Mouse (Mus musculus) testis, adult 2 months (tissue): ENCODE data around the gene Kbtbd7. TPM values are rescaled to one million over a fixed set of nuclear protein-coding genes. Genes with fewer than 3 reads are reported as not detected.

Experiments used
- H3K27ac ChIP-seq: fragments of 200-500 bp; 2 replicates; pipeline ENCODE4 v1.5.1; 2012; ENCODE audit warnings: low read depth, low read length; ENCODE audit not compliant: control insufficient read depth, insufficient read depth
- H3K27me3 ChIP-seq: fragments of 200-500 bp; 2 replicates; pipeline ENCODE4 v1.6.1; 2012; ENCODE audit warnings: mild to moderate bottlenecking, low read length, moderate library complexity; ENCODE audit not compliant: control insufficient read depth, insufficient read depth
- H3K36me3 ChIP-seq: fragments of 200-500 bp; 2 replicates; pipeline ENCODE4 v1.6.1; 2012; ENCODE audit warnings: mild to moderate bottlenecking, low read length; ENCODE audit not compliant: control insufficient read depth, insufficient read depth
- H3K4me1 ChIP-seq: fragments of 200-500 bp; 2 replicates; pipeline ENCODE4 v1.6.1; 2012; ENCODE audit warnings: low read length; ENCODE audit not compliant: control insufficient read depth, insufficient read depth
- H3K4me3 ChIP-seq: fragments of 200-500 bp; 2 replicates; pipeline ENCODE4 v1.5.1; 2012; ENCODE audit warnings: low read depth, mild to moderate bottlenecking, low read length, moderate library complexity, mixed read lengths; ENCODE audit not compliant: control insufficient read depth
- CTCF ChIP-seq: fragments of 200-500 bp; IDR thresholded peaks from 2 replicates; pipeline ENCODE4 v1.5.1; 2012; ENCODE audit warnings: low read depth, mild to moderate bottlenecking, inconsistent platforms, low read length, moderate library complexity; ENCODE audit not compliant: control insufficient read depth, insufficient read depth, insufficient replicate concordance
- POLR2A ChIP-seq: fragments of 200-500 bp; IDR thresholded peaks from 2 replicates; pipeline ENCODE4 v1.6.1; 2012; ENCODE audit warnings: low read depth, mild to moderate bottlenecking, inconsistent platforms, low read length, moderate library complexity; ENCODE audit not compliant: control insufficient read depth
- polyA plus RNA-seq: library from polyadenylated mRNA; depleted of rRNA; stranded (reverse); fragments of >200 nt; gene quantifications from 2 replicates; pipeline ENCODE4 v1.2.3, GENCODE M21; 2012; rRNA removed

Kbtbd7 gene
- polyA plus RNA-seq, 1 experiment: 8.8 TPM

DNA sequence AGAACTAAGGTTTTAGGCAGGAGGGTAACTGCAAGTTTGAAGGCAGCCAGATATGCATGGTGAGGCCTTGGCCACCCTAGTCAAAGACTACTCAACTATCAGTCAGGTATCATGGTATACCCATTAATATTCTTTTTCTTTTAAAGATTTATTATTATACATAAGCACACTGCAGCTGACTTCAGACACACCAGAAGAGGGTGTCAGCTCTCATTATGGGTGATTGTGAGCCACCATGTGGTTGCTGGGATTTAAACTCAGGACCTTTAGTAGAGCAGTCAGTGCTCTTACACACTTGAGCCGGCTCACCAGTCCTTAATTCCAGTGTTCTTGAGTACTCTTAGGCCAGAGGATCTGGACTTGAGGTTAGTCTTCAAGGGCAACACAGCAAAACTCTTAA lies 34.1 kb downstream of the Kbtbd7 start:
- Histone ChIP-seq H3K36me3 (no peaks in the 10 kb centered on the region; the same call in 1 of the 2 replicates), H3K27ac (no peak overlapping the region), H3K4me3 (no peak overlapping the region), H3K27me3 (no peaks in the 10 kb centered on the region), H3K4me1 (no peaks in the 10 kb centered on the region)
- TF ChIP-seq POLR2A (no peak), CTCF (no peak)

DNA sequence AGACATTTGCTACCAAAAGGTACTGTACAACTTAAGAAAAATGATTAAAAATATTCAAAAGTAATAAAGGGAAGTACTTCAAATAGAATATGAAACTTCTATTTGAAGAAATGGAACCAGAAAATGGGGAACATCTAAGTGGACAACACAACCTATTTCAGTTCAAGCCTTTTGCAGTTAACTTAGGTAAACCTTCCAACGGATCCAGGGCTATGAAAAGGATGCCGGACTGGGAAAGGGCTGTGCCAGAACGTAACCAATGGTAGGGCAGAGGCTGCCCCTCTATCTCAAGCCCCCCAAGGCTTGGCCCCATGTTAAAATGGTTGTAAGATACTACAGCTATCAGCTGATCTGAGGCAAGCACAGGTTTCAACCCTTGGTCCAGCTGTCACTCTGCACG lies 34.7 kb downstream of the Kbtbd7 start:
- TF ChIP-seq CTCF: no peak
- no peaks in the 10 kb centered on the region; the same call in 1 of the 2 replicates for H3K36me3 ChIP-seq
- H3K4me1 ChIP-seq: no peaks in the 10 kb centered on the region

DNA sequence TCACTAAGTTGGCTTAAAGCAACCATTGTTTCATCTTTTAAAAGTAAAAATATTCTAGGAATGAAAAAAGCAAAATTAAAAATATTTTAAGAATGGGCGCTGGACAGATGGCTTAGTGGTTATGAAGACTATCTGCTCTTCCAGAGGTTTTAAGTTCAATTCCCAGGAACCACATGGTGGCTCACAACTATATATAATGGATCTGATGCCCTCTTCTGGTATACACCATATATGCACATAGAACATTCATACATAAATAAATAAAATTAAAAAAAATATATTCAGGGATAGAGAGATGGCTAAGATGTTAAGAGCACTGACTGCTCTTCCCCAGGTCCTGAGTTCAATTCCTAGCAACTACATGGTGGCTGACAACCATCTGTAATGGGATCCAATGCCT lies 39.3 kb downstream of the Kbtbd7 start:
- Histone ChIP-seq H3K27me3 (no peaks in the 10 kb centered on the region), H3K4me1 (no peaks in the 10 kb centered on the region), H3K36me3 (peaks cover 4% of the 10 kb centered on the region), H3K27ac (no peak overlapping the region), H3K4me3 (no peak overlapping the region)
- TF ChIP-seq POLR2A (no peak), CTCF (no peak)

More for the DNA sequence above, 34.7 kb downstream of the Kbtbd7 start:
- no peak overlapping the region for H3K4me3 ChIP-seq
- no peak overlapping the region for H3K27ac ChIP-seq
- H3K27me3 ChIP-seq: no peaks in the 10 kb centered on the region

- Histone ChIP-seq H3K4me1 (no peaks in the 10 kb centered on the region), H3K4me3 (no peak overlapping the region), H3K27me3 (no peaks in the 10 kb centered on the region), H3K36me3 (peaks cover 6% of the 10 kb centered on the region), H3K27ac (no peak overlapping the region)
- TF ChIP-seq POLR2A (no peak), CTCF (peak; percentile 9; the same call in 1 of the 2 replicates)
Observed at GRCm38 (mm10) chr14:79467621-79468020, 41.3 kb downstream of the Kbtbd7 start.

DNA sequence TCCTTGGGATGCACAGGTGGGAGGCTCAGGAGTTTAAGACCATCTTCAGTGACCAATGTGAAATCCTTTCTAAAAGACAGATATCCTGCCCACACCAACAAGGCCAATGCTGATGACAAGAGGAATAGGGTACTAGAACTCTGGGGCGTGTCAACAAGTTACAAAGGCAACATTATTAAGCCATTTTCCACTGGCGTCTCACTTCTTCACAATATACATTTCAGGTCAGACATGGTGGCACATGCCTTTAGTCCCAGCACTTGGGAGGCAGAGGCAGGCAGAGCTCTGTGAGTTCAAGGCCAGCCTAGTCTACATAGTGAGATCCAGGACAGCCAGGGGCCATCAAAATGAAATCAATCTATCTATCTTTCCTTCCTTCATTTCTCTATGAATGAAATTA lies 47.1 kb downstream of the Kbtbd7 start:
- peaks cover 1% of the 10 kb centered on the region for H3K36me3 ChIP-seq
- H3K4me1 ChIP-seq: no peaks in the 10 kb centered on the region
- no peak overlapping the region for H3K27ac ChIP-seq

More for the DNA sequence above, 47.1 kb downstream of the Kbtbd7 start:
- no peak for TF ChIP-seq CTCF
- TF ChIP-seq POLR2A: no peak
- Histone ChIP-seq H3K27me3 (no peaks in the 10 kb centered on the region), H3K4me3 (no peak overlapping the region)

Other genes starting within 250 kb of the Kbtbd7 start
- gene Zfp957, start 179.1 kb upstream of the Kbtbd7 start, polyA plus RNA-seq: 0.68 and 0.70 TPM in 2 replicates
- gene Rgcc, start 124.9 kb upstream of the Kbtbd7 start, polyA plus RNA-seq: 24.0 and 26.5 TPM in 2 replicates
- gene Naa16, start 35.7 kb upstream of the Kbtbd7 start, polyA plus RNA-seq: 1.7 and 2.1 TPM in 2 replicates
- 3.0 and 3.5 TPM in 2 replicates for gene Mtrf1, start 28.7 kb upstream of the Kbtbd7 start, polyA plus RNA-seq
- 28.5 and 30.0 TPM in 2 replicates for gene Kbtbd6, start 25.3 kb downstream of the Kbtbd7 start, polyA plus RNA-seq
- gene Elf1, start 54.7 kb downstream of the Kbtbd7 start, polyA plus RNA-seq: 3.2 and 3.9 TPM in 2 replicates
- gene Wbp4, start 55.0 kb downstream of the Kbtbd7 start, polyA plus RNA-seq: 11.2 and 11.7 TPM in 2 replicates
- gene Sugt1, start 161.2 kb downstream of the Kbtbd7 start, polyA plus RNA-seq: 21.0 and 31.6 TPM in 2 replicates
- gene Cnmd, start 235.7 kb downstream of the Kbtbd7 start, polyA plus RNA-seq: 1.7 and 2.6 TPM in 2 replicates